Comparison of ENCODE assay signal across 9 mouse cellular contexts in genomic region chr5:73970024-73970628, GRCm38 (mm10).
DNase-seq lines count a peak whose midpoint lies in the region; ATAC-seq lines count a peak whose summit lies in the region.
"Had no signal": no experiment of that assay in that cellular context is flagged by ENCODE, and none has a peak within 500 bp of the region (broad histone marks: within the 10 kb centered on the region; RNA-seq: fewer than 3 reads in every experiment).

No protein-coding gene starts in this region.

- H3K27ac ChIP-seq in limb, embryonic 12.5 days: 0 out of 2 replicates have a peak overlapping the region, but pooled peaks have one; percentile 37
- H3K27ac ChIP-seq in limb, embryonic 10.5 days: no peak overlapping the region
- peak overlapping the region; percentile 29; the same call in 1 of the 2 replicates for H3K27ac ChIP-seq in heart, embryonic 16.5 days (ENCODE audit: low read length)
- no peak overlapping the region for H3K27ac ChIP-seq in kidney, embryonic 14.5 days (ENCODE audit: low read depth, low read length)
- H3K27ac ChIP-seq: liver, embryonic 14.5 days had no signal

- H3K9ac ChIP-seq in limb, embryonic 12.5 days (replicated peaks): no peak overlapping the region
- H3K9ac ChIP-seq in heart, embryonic 16.5 days (ENCODE audit: low read length): no peak overlapping the region
- H3K9ac ChIP-seq in kidney, embryonic 14.5 days (ENCODE audit: low read depth, low read length): no peak overlapping the region
- H3K9ac ChIP-seq: liver, embryonic 14.5 days had no signal

- no peak overlapping the region for H3K4me3 ChIP-seq in limb, embryonic 12.5 days (replicated peaks)
- H3K4me3 ChIP-seq in limb, embryonic 10.5 days: no peak overlapping the region
- H3K4me3 ChIP-seq in heart, embryonic 16.5 days (ENCODE audit: low read length): no peak overlapping the region
- H3K4me3 ChIP-seq in kidney, embryonic 14.5 days (ENCODE audit: low read length): no peak overlapping the region

- H3K27me3 ChIP-seq in limb, embryonic 12.5 days: no peaks in the 10 kb centered on the region
- H3K27me3 ChIP-seq in limb, embryonic 10.5 days (ENCODE audit: low read depth, poor library complexity, severe bottlenecking): no peaks in the 10 kb centered on the region
- H3K27me3 ChIP-seq in heart, embryonic 16.5 days (ENCODE audit: control insufficient read depth, insufficient read depth, low read length): no peaks in the 10 kb centered on the region
- H3K27me3 ChIP-seq in kidney, embryonic 14.5 days (ENCODE audit: control insufficient read depth, insufficient read depth, low read length): no peaks in the 10 kb centered on the region

- no peaks in the 10 kb centered on the region for H3K9me3 ChIP-seq in limb, embryonic 12.5 days
- no peaks in the 10 kb centered on the region for H3K9me3 ChIP-seq in limb, embryonic 10.5 days (replicated peaks)
- H3K9me3 ChIP-seq in heart, embryonic 16.5 days (replicated peaks; ENCODE audit: control insufficient read depth, low read length): no peaks in the 10 kb centered on the region
- no peaks in the 10 kb centered on the region for H3K9me3 ChIP-seq in kidney, embryonic 14.5 days (ENCODE audit: control insufficient read depth, low read length)

- H3K36me3 ChIP-seq in limb, embryonic 12.5 days: no peaks in the 10 kb centered on the region
- H3K36me3 ChIP-seq in limb, embryonic 10.5 days: no peaks in the 10 kb centered on the region
- no peaks in the 10 kb centered on the region for H3K36me3 ChIP-seq in heart, embryonic 16.5 days (ENCODE audit: control insufficient read depth, insufficient read depth)
- no peaks in the 10 kb centered on the region for H3K36me3 ChIP-seq in kidney, embryonic 14.5 days (ENCODE audit: control insufficient read depth, insufficient read depth, low read length)

- DNase-seq in limb, embryonic 10.5 days (ENCODE audit: low spot score): no peak
- peak; percentile 60 for DNase-seq in lung, postnatal 36 days
- DNase-seq in B cell, adult 2 months: no peak
- no peak for DNase-seq in T-cell, adult 2 months (ENCODE audit: low spot score)
- DNase-seq in spleen, postnatal 36 days (ENCODE audit: low spot score in 2 of 2): no peak

- ATAC-seq in limb, embryonic 12.5 days (ENCODE audit: insufficient number of reproducible peaks, insufficient read depth, low FRiP score, low TSS enrichment, low read depth): no peak
- ATAC-seq in heart, embryonic 16.5 days (replicated peaks; ENCODE audit: extremely low read depth, insufficient read depth, low FRiP score): no peak
- peak; percentile 43; the same call in 1 of the 2 replicates for ATAC-seq in kidney, embryonic 14.5 days (ENCODE audit: low FRiP score, low TSS enrichment)

- H3K4me1 ChIP-seq in limb, embryonic 12.5 days (replicated peaks): peaks cover 21% of the 10 kb centered on the region
- H3K4me1 ChIP-seq in limb, embryonic 10.5 days: peaks cover 6% of the 10 kb centered on the region; the same call in 1 of the 2 replicates
- peaks cover 8% of the 10 kb centered on the region for H3K4me1 ChIP-seq in heart, embryonic 16.5 days (ENCODE audit: control insufficient read depth, insufficient read depth, low read length)
- H3K4me1 ChIP-seq in kidney, embryonic 14.5 days (ENCODE audit: control insufficient read depth, insufficient read depth, low read length): peaks cover 4% of the 10 kb centered on the region; the same call in 1 of the 2 replicates

- H3K4me2 ChIP-seq in limb, embryonic 12.5 days: no peak overlapping the region
- H3K4me2 ChIP-seq in heart, embryonic 16.5 days (ENCODE audit: low read depth, low read length): peak overlapping the region; percentile 33
- no peak overlapping the region for H3K4me2 ChIP-seq in kidney, embryonic 14.5 days (replicated peaks; ENCODE audit: low read depth, low read length)

- 55% methylated on average over 7 of the region's 7 CpGs for WGBS in limb, embryonic 12.5 days
- 78% methylated on average over 7 of the region's 7 CpGs for WGBS in limb, embryonic 10.5 days
- 23% methylated on average over 7 of the region's 7 CpGs for WGBS in heart, embryonic 16.5 days
- 55% methylated on average over 7 of the region's 7 CpGs for WGBS in kidney, embryonic 14.5 days

Comparison
In these comparisons a context has a peak if more than half of its experiments do, and no peak if none do; other contexts are left out.
1. H3K27ac ChIP-seq: peak in limb, embryonic 12.5 days (single experiment) and heart, embryonic 16.5 days (single experiment); none in limb, embryonic 10.5 days (single experiment) and kidney, embryonic 14.5 days (single experiment).